Mouse (Mus musculus) midbrain, embryonic 16.5 days (tissue): ENCODE data around the gene Gm17018. TPM values are rescaled to one million over a fixed set of nuclear protein-coding genes. Genes with fewer than 3 reads are reported as not detected.

Experiments used
- ATAC-seq: fragments of 200-750 bp; cut with Nextera tagmentation; 2 replicates; pipeline ENCODE4 v1.8.0; 2017; ENCODE audit warnings: moderate TSS enrichment
- H3K27ac ChIP-seq: fragments of 300-500 bp; sonication (generic); 2 replicates; pipeline ENCODE4 v1.5.1; 2014; ENCODE audit warnings: mild to moderate bottlenecking, low read length, mixed read lengths
- H3K27me3 ChIP-seq: fragments of 300-500 bp; sonication (generic); 2 replicates; pipeline ENCODE4 v1.6.1; 2014; ENCODE audit warnings: low read depth, low read length, mixed read lengths; ENCODE audit not compliant: control insufficient read depth, insufficient read depth
- H3K36me3 ChIP-seq: fragments of 300-500 bp; sonication (generic); 2 replicates; pipeline ENCODE4 v1.6.1; 2014; ENCODE audit warnings: mild to moderate bottlenecking, low read length, moderate library complexity, mixed read lengths; ENCODE audit not compliant: control insufficient read depth, insufficient read depth
- H3K4me1 ChIP-seq: fragments of 300-500 bp; sonication (generic); 2 replicates; pipeline ENCODE4 v1.6.1; 2014; ENCODE audit warnings: mild to moderate bottlenecking, low read length, mixed read lengths; ENCODE audit not compliant: control insufficient read depth, insufficient read depth
- H3K4me2 ChIP-seq: fragments of 300-500 bp; sonication (generic); 2 replicates; pipeline ENCODE4 v1.6.1; 2014; ENCODE audit warnings: mild to moderate bottlenecking, low read length, mixed read lengths
- H3K4me3 ChIP-seq: fragments of 300-500 bp; sonication (generic); 2 replicates; pipeline ENCODE4 v1.5.1; 2014; ENCODE audit warnings: low read depth, mild to moderate bottlenecking, low read length, moderate library complexity, mixed read lengths
- H3K9ac ChIP-seq: fragments of 300-500 bp; sonication (generic); 2 replicates; pipeline ENCODE4 v1.6.1; 2014; ENCODE audit warnings: low read depth, low read length, mixed read lengths
- H3K9me3 ChIP-seq: fragments of 300-500 bp; sonication (generic); replicated peaks from 2 replicates; pipeline ENCODE4 v1.6.1; 2014; ENCODE audit warnings: mild to moderate bottlenecking, low read length, mixed read lengths; ENCODE audit not compliant: control insufficient read depth, poor library complexity, severe bottlenecking
- WGBS: fragments of 180-500 bp; shearing (Covaris S2); extraction: QIAGEN DNeasy Blood & Tissue Kit; methylation state at CpG from one replicate; pipeline ENCODE4 v1.1.7; 2014; 5-methylcytosine and 5-hydroxymethylcytosine counted together
- polyA plus RNA-seq: library from polyadenylated mRNA; unstranded; fragments of >200 nt; fragmentation: Nextera tagmentation; extraction: Ambion mirVana; gene quantifications from 2 replicates; pipeline ENCODE4 v1.2.1, GENCODE M21; 2015

Gm17018 gene
- polyA plus RNA-seq = 66.9 and 75.8 TPM in 2 replicates

GRCm38 (mm10) chr19:45560153-45560890, at the start of gene Gm17018, which contains the start of gene Poll:
Gm17018 (plus strand) TSS chr19:45560615.
Poll (minus strand) TSS chr19:45560531.
- peak within 1 kb of the TSS; percentile 80 for H3K4me2 ChIP-seq
- H3K9ac ChIP-seq = peak within 1 kb of the TSS; percentile 68
- peaks cover 11% of the 10 kb centered on the region for H3K4me1 ChIP-seq
- H3K27ac ChIP-seq = peak within 1 kb of the TSS; percentile 53; the same call in 1 of the 2 replicates
- under 1% methylated on average over 35 of the region's 35 CpGs for WGBS
- H3K9me3 ChIP-seq = no peaks in the 10 kb centered on the region
- ATAC-seq = peak; percentile 93
- no peaks in the 10 kb centered on the region for H3K36me3 ChIP-seq
- peak within 1 kb of the TSS; percentile 82 for H3K4me3 ChIP-seq
- H3K27me3 ChIP-seq = peaks cover 17% of the 10 kb centered on the region

- 78% methylated on average over 3 of the region's 3 CpGs for WGBS
- no peak overlapping the region for H3K27ac ChIP-seq
Measured at GRCm38 (mm10) chr19:45510680-45511079, 49.7 kb upstream of the Gm17018 start.

GRCm38 (mm10) chr19:45511406-45511805, 49.0 kb upstream of the Gm17018 start:
- H3K27ac ChIP-seq = no peak overlapping the region
- ATAC-seq = no peak

More at GRCm38 (mm10) chr19:45510680-45511079, 49.7 kb upstream of the Gm17018 start:
- ATAC-seq = no peak
- Histone ChIP-seq H3K9me3 (no peaks in the 10 kb centered on the region), H3K27me3 (no peaks in the 10 kb centered on the region), H3K4me2 (no peak overlapping the region), H3K36me3 (peaks cover 5% of the 10 kb centered on the region), H3K9ac (no peak overlapping the region), H3K4me3 (no peak overlapping the region), H3K4me1 (peaks cover 2% of the 10 kb centered on the region; the same call in 1 of the 2 replicates)

GRCm38 (mm10) chr19:45515341-45515740, 45.1 kb upstream of the Gm17018 start:
- H3K9me3 ChIP-seq = no peaks in the 10 kb centered on the region
- 91% methylated on average over 2 of the region's 2 CpGs for WGBS
- H3K4me2 ChIP-seq = no peak overlapping the region
- H3K9ac ChIP-seq = no peak overlapping the region
- H3K4me1 ChIP-seq = peaks cover 2% of the 10 kb centered on the region; the same call in 1 of the 2 replicates
- H3K4me3 ChIP-seq = no peak overlapping the region
- ATAC-seq = no peak
- H3K27ac ChIP-seq = no peak overlapping the region
- peaks cover 15% of the 10 kb centered on the region for H3K36me3 ChIP-seq
- H3K27me3 ChIP-seq = no peaks in the 10 kb centered on the region

More at GRCm38 (mm10) chr19:45511406-45511805, 49.0 kb upstream of the Gm17018 start:
- Histone ChIP-seq H3K9me3 (no peaks in the 10 kb centered on the region), H3K4me1 (peaks cover 2% of the 10 kb centered on the region; the same call in 1 of the 2 replicates), H3K36me3 (peaks cover 8% of the 10 kb centered on the region), H3K4me3 (no peak overlapping the region), H3K27me3 (no peaks in the 10 kb centered on the region), H3K9ac (no peak overlapping the region), H3K4me2 (no peak overlapping the region)
- 51% methylated on average over 4 of the region's 4 CpGs for WGBS

- WGBS = 96% methylated on average over 12 of the region's 12 CpGs
Measured at GRCm38 (mm10) chr19:45516264-45516663, 44.2 kb upstream of the Gm17018 start.

GRCm38 (mm10) chr19:45527382-45527781, 33.0 kb upstream of the Gm17018 start:
- no peak for ATAC-seq

More at GRCm38 (mm10) chr19:45516264-45516663, 44.2 kb upstream of the Gm17018 start:
- no peak overlapping the region for H3K4me2 ChIP-seq
- H3K4me3 ChIP-seq = no peak overlapping the region
- peaks cover 15% of the 10 kb centered on the region for H3K36me3 ChIP-seq
- H3K9me3 ChIP-seq = no peaks in the 10 kb centered on the region
- no peak for ATAC-seq
- no peaks in the 10 kb centered on the region for H3K27me3 ChIP-seq
- peaks cover 1% of the 10 kb centered on the region; the same call in 1 of the 2 replicates for H3K4me1 ChIP-seq
- H3K9ac ChIP-seq = no peak overlapping the region
- no peak overlapping the region for H3K27ac ChIP-seq

GRCm38 (mm10) chr19:45527931-45528534, 32.4 kb upstream of the Gm17018 start:
- Histone ChIP-seq H3K4me3 (no peak overlapping the region), H3K9ac (no peak overlapping the region), H3K36me3 (peaks cover 31% of the 10 kb centered on the region), H3K4me2 (no peak overlapping the region), H3K9me3 (no peaks in the 10 kb centered on the region), H3K27me3 (no peaks in the 10 kb centered on the region), H3K4me1 (no peaks in the 10 kb centered on the region), H3K27ac (no peak overlapping the region)
- 94% methylated on average over 10 of the region's 10 CpGs for WGBS
- no peak for ATAC-seq

More at GRCm38 (mm10) chr19:45527382-45527781, 33.0 kb upstream of the Gm17018 start:
- H3K27me3 ChIP-seq = no peaks in the 10 kb centered on the region
- no peak overlapping the region for H3K27ac ChIP-seq
- H3K4me1 ChIP-seq = no peaks in the 10 kb centered on the region
- H3K36me3 ChIP-seq = peaks cover 31% of the 10 kb centered on the region
- H3K9ac ChIP-seq = no peak overlapping the region
- WGBS = 93% methylated on average over 7 of the region's 7 CpGs
- H3K4me3 ChIP-seq = no peak overlapping the region
- H3K4me2 ChIP-seq = no peak overlapping the region
- no peaks in the 10 kb centered on the region for H3K9me3 ChIP-seq

GRCm38 (mm10) chr19:45529294-45529693, 31.1 kb upstream of the Gm17018 start:
- Histone ChIP-seq H3K4me2 (no peak overlapping the region), H3K27ac (no peak overlapping the region), H3K36me3 (peaks cover 31% of the 10 kb centered on the region), H3K9me3 (no peaks in the 10 kb centered on the region), H3K4me3 (no peak overlapping the region), H3K27me3 (no peaks in the 10 kb centered on the region), H3K4me1 (no peaks in the 10 kb centered on the region), H3K9ac (no peak overlapping the region)
- 91% methylated on average over 5 of the region's 5 CpGs for WGBS
- ATAC-seq = no peak
